Mouse (Mus musculus) cerebellum, adult 9-10 months (tissue): ENCODE measurements around the gene Ern1.
A peak's percentile ranks its signal among the peaks of the same experiment; 100 is the strongest.

Source experiments
- DNase-seq: peaks from one replicate; pipeline ENCODE4 v3.0.0; 2022

The Ern1 gene

GRCm38 (mm10) chr11:106487733-106488115 is at the start of gene Ern1:
Ern1 (minus strand) TSS chr11:106487852.
- peak; percentile 94 for DNase-seq

DNA sequence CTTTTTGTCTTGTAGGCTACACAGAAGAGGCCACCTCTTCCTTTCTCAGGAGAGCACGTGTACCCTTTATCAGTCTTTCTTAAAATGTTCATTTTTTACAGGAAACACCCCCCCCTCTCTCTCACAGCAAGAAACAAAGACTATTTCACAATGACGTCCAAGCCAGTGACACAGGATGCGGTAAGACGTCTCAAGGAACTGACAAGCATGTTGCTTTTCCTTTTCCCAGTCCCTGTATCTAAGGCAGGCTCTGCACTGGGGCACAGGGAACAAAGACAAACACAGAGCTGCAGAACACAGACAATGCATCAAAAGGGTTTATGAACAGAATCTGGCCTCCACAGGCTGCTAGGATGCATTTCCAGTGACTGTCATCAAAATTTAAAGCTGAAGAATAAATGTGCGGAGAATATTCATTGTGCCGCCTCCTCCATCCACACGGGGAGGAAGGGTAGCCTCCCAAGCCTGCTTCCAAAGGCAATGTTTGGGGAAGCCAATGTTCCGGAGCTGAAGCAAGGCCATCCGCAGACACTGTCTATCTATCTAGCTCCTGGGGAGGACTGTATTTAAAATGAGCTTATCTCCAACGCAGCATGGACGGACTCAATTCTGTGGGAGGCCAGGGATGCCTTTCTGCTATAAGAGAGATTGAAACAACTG is 48.7 kb upstream of the Ern1 start:
- DNase-seq, result no peak

DNA sequence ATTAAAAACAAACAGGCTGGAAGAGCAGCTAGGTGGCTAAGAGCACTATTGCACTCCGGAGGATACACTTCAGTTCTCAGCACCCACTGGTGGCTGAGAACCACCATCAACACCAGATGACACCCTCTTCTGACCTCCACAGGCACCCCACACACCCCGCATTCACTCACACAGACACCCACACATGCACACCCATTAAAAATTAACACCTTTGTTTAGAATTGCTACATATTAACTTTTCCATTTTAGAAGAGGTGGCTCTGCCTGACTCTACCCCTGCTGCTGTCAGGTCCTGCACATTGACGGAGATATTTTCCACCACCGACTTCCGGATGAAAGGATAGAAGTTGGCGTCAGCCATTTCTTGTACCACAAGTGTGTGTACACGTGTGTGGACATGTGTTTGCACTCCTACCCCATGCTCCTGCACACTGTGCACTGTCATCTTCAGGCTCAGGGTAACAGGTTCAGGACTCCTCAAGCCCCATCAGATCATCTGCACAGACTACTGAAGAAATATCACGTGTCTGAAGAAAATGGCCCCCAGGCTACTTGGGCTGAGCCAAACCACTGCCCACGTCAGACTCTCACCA is 48.1 kb upstream of the Ern1 start:
- no peak for DNase-seq

GRCm38 (mm10) chr11:106532248-106532790 is 44.7 kb upstream of the Ern1 start:
- no peak for DNase-seq

DNA sequence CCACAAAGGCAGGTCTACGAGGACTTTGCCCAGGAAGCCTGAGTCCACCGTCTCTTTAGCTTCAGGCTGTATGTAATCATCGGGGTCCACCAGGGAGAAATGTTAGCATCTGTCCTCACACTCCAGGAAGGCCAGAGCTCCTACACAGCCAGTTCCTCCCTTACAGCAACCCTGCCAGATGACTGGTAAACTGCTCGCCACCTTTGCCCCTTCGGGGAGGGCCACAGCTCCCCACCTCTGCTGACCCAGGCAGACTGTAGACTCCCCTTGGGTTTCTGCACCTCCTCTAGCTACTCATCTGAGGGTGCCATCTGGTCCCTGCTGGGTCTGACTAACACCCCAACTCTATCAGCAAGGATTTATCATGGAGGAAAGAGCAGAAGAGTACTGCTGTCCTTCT is 42.1 kb upstream of the Ern1 start:
- no peak for DNase-seq

DNA sequence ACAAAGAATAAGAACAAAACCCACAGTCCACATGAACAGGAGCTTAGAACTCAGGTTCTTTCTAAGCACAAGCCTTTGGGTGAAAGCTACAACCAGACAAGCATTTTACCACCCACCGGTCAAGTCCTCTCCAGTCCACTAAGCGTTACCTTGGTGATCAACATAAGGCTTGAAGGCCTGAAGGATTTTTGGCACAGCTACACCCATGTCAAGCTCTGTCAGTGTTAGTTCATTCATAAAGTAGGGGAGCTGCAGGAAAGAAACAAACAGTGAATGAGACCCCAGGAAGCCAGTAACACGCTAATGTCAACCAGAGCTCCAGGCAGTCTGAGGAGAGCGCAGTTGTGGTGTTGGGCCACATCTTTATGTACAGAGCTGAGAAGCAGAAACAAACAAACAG is 41.5 kb upstream of the Ern1 start:
- DNase-seq, result no peak

DNA sequence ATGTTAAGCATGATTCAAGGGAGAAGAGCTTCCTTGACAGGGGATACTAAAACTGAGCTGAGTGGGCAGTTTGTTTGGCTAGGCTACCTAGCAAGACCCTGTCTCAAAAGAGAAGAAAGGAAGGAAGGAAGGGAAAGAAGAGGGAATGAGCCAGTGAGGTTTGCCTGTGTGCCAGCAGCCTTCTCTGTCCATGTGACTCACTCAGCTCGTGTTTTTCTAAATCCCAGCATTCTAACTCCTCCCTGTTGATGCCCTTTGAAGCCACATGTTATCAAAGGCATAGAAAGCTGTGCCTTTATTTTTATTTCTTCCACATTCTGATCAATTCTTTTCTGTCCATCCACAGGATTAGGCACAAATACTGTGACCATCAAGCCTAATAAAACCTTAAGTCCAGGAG is 40.3 kb upstream of the Ern1 start:
- DNase-seq, result no peak

GRCm38 (mm10) chr11:106527147-106527821 is 39.6 kb upstream of the Ern1 start:
- DNase-seq, result no peak

DNA sequence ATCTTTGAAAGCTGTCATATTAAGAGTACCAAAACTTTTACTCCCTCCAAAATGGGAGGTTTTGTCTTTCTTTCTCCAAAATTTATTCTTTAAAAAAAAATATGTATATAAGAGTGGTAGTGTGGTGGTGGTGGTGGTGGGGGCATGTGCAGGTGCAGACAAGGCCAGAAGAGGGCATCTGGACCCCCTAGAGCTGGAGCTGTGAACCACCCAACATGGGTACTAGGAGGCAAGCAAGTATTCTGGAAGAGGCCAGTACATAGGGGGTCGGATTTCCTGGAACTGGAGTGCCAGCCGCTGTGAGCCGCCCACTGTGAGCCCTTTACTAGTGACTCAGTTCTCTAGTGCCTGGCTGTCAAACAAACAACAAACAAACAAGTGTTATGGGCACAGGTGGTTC is 34.9 kb upstream of the Ern1 start:
- no peak for DNase-seq

DNA sequence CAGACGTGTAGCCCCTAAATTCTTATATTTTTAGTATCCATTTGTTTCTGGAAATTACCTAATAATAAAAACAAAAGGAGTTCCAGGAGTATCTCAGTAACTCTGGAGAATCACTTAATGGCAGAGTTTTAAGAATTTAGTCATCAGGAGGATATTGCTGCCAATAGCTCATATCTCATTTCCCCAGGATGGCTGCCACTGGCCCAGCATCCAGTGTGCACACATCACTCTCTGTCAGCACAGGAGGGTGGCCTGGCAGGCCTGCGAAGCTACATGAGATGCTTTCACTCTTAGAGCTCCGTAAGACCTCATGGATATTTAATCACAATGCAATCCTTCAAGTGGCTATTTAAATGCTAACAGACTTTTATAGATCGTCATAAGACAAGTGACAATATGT is 34.0 kb upstream of the Ern1 start:
- no peak for DNase-seq

GRCm38 (mm10) chr11:106520404-106520803 is 32.8 kb upstream of the Ern1 start:
- DNase-seq, result no peak

DNA sequence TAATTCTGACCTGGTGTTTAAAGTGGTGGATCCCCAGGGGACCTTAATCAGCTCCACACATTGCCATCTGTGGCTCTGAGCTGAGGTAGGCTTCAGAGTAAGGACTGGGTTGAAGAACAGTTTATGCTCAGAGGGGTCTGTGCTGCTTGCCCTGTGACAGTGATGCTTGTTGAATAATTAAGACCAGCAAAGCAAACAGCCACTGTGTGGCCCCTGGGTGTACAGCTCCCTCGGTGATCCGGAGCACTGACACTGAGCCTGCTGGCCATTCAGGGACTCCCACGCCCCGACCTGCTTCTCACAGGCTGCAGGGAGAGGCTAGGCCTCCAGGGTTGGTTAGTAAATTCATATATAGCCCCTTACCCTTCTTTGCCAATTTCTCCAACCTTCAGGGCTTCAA is 31.9 kb upstream of the Ern1 start:
- no peak for DNase-seq

- no peak for DNase-seq
These were observed 30.7 kb upstream of the Ern1 start for GRCm38 (mm10) chr11:106518391-106518790.

DNA sequence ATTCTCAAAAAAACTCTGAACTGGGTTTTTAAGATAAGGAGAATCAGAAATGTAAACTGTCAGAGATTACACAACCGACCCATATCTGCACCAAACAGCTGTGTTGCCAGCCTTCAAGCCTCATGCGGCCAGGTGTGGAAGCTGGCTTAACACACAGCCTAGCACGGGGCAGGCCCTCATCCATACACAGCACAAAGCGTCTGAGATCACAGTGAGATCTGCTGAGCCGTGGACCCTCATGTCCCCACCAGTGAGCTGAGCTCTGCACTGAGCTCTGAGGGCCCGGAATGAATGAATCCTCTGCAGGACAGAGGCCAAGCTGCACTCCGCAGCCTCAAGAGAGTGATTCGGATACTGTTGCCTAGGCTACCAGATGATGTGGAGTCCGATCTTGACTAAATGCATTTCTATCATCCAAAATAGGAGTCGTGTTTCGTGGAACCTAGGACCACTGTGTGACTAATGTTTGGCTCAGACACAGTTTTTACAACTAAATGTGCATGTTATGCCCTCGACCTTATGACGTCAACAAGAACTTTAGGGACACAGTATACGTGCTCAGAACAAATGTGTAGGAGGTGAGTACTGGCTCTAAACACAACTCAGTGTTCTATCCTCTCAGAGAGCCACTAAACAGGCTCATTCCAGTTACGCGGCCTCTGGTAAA is 27.6 kb upstream of the Ern1 start:
- DNase-seq, result no peak

DNA sequence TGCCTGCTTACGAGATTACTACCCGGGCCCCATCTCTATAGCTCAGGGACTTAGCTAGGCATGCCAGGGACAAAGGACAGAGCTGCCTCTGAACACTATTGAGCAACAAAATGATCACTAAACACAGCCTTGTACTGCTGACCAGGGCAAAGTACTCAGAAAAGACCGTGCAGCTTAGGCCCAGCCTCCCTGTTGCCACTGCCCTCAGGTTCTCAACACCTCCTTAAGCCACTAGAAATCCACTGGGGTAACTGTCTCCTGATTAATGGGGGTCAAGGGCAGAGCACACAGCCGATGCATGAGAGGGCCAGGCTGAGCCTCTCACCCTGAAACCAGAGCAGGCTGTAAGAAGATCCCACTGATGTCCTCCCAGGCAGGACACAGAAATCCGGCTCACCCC is 26.8 kb upstream of the Ern1 start:
- DNase-seq, result no peak

- no peak for DNase-seq
These were observed 25.5 kb upstream of the Ern1 start for GRCm38 (mm10) chr11:106513166-106513565.

DNA sequence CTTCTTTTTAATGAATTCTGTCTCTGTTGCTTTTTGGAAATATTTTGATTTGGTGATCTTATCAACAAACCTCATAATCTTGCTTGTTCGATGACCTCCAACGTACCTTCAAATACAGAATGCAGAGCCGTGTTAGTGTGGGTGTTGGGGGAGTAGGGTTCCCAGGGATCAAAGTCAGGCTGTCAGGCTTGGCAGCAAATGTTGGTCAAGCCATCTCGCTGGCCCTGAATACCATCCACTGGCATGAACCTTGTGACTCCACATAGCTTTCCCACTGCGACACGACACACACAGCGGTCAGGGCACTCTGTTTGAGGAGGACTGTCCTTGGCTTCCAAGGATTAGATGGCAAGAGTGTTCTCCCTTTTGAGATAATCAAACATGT is 24.3 kb upstream of the Ern1 start:
- DNase-seq, result no peak

DNA sequence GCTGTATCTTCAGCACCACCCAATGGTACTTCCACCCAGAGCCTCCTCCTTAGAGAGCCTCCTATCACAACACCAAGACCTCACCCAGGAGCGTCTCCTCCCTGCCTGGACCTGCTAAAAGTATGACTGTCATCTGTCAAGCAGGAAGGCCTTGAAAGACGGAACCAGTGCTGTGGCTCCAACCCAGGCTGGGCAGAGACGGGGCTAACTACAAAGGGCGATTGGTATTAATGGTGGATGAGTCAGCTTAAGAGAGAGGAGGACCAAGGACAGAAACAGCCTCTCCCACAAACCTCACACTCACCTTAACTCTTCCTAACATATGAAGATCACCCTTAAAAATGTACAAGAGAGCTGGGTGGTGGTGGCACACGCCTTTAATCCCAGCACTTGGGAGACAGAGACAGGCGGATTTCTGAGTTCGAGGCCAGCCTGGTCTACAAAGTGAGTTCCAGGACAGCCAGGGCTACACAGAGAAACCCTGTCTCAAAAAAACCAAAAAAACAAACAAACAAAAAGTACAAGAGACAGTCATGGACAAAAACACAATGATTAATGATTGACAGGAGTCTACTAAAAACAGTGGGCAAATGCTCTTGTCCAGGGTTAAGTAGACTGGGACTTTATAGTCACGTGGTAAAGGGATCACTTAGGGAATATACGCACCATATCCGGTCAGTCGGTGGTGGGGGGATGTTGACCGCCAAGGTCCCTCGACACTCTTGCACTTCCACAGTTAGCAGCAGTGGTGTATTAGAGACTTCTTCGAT is 23.8 kb upstream of the Ern1 start:
- no peak for DNase-seq

DNA sequence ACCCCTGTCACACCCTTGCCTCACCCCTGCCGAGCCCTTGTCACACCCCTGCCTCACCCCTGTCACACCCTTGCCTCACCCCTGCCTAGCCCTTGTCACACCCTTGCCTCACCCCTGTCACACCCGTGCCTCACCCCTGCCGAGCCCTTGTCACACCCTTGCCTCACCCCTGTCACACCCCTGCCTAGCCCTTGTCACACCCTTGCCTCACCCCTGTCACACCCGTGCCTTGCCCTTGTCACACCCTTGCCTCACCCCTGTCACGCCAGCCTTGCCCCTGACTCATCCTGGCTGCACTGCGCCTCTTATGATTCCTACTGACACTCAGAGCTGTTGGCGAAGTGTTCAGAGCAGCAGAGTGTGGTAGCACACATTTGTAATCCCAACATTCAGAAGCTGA is 20.0 kb upstream of the Ern1 start:
- no peak for DNase-seq

- no peak for DNase-seq
These were observed 18.6 kb upstream of the Ern1 start for GRCm38 (mm10) chr11:106506211-106506610.

DNA sequence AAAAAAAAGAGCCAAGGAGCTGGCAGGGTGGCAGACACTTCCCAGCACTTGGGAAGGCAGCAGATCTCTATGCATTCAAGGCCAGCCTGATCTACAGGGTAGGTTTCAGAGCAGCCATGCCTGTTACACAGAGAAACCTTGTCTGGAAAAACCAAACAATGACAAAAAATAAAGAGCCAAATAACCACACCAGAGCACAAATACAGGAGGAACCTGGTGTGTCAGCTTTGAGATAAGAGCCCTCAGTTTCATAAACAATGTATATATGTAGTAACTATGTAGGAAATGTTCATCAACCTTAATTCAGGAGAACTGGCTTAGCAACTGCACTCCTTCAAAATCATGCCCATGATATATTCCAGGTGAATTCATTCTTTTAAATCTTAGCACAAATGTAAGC is 16.5 kb upstream of the Ern1 start:
- DNase-seq, result no peak

GRCm38 (mm10) chr11:106503425-106503717 is 15.7 kb upstream of the Ern1 start:
- no peak for DNase-seq
